Mouse (Mus musculus) midbrain, postnatal 0 days (tissue): ENCODE data around the gene Hivep3. TPM values are rescaled to one million over a fixed set of nuclear protein-coding genes. Genes with fewer than 3 reads are reported as not detected.

ENCODE experiments used
- ATAC-seq: fragments of 200-750 bp; cut with Nextera tagmentation; 2 replicates; pipeline ENCODE4 v1.8.0; 2017; ENCODE audit warnings: moderate number of reproducible peaks, mild to moderate bottlenecking, moderate TSS enrichment, moderate library complexity; ENCODE audit not compliant: low FRiP score
- DNase-seq: peaks from one replicate; pipeline ENCODE4 v3.0.0-alpha.2; 2015; ENCODE audit warnings: low spot score
- H3K27ac ChIP-seq: fragments of 300-500 bp; sonication (generic); 2 replicates; pipeline ENCODE4 v1.5.1; 2014; ENCODE audit warnings: low read depth, mild to moderate bottlenecking, low read length, mixed read lengths
- H3K27me3 ChIP-seq: fragments of 300-500 bp; sonication (generic); 2 replicates; pipeline ENCODE4 v1.6.1; 2014; ENCODE audit warnings: low read length, control low read depth, mixed read lengths; ENCODE audit not compliant: insufficient read depth
- H3K36me3 ChIP-seq: fragments of 300-500 bp; sonication (generic); 2 replicates; pipeline ENCODE4 v1.6.1; 2014; ENCODE audit warnings: low read length, control low read depth, mixed read lengths; ENCODE audit not compliant: insufficient read depth
- H3K4me1 ChIP-seq: fragments of 300-500 bp; sonication (generic); 2 replicates; pipeline ENCODE4 v1.6.1; 2014; ENCODE audit warnings: mild to moderate bottlenecking, control low read depth, antibody characterized with exemption, low read length, mixed read lengths; ENCODE audit not compliant: insufficient read depth
- H3K4me2 ChIP-seq: fragments of 300-500 bp; sonication (generic); 2 replicates; pipeline ENCODE4 v1.6.1; 2014; ENCODE audit warnings: low read depth, mild to moderate bottlenecking, low read length, mixed read lengths; ENCODE audit not compliant: poor library complexity, severe bottlenecking
- H3K4me3 ChIP-seq: fragments of 300-500 bp; sonication (generic); 2 replicates; pipeline ENCODE4 v1.5.1; 2014; ENCODE audit warnings: low read depth, mild to moderate bottlenecking, low read length, moderate library complexity
- H3K9ac ChIP-seq: fragments of 300-500 bp; sonication (generic); replicated peaks from 2 replicates; pipeline ENCODE4 v1.6.1; 2014; ENCODE audit warnings: mild to moderate bottlenecking, low read length, moderate library complexity, mixed read lengths; ENCODE audit not compliant: poor library complexity, severe bottlenecking
- H3K9me3 ChIP-seq: fragments of 300-500 bp; sonication (generic); 2 replicates; pipeline ENCODE4 v1.6.1; 2016; ENCODE audit warnings: low read length, control low read depth
- CTCF ChIP-seq: IDR thresholded peaks from 2 replicates; pipeline ENCODE4 v1.5.1; 2016; ENCODE audit warnings: antibody characterized with exemption, mild to moderate bottlenecking
- WGBS: fragments of 180-500 bp; shearing (Covaris S2); extraction: QIAGEN DNeasy Blood & Tissue Kit; methylation state at CpG from one replicate; pipeline ENCODE4 v1.1.7; 2014; 5-methylcytosine and 5-hydroxymethylcytosine counted together
- polyA plus RNA-seq: library from polyadenylated mRNA; unstranded; fragments of >200 nt; fragmentation: Nextera tagmentation; extraction: Ambion mirVana; gene quantifications from 2 replicates; pipeline ENCODE4 v1.2.1, GENCODE M21; 2015
- total RNA-seq: library from RNA; depleted of rRNA; stranded (reverse); fragments of >200 nt; gene quantifications from 2 replicates; pipeline ENCODE4 v1.2.3, GENCODE M21; 2014

The Hivep3 gene
- total and polyA plus RNA-seq, 2 experiments from 2014 or later, result 16.5 to 18.3 TPM

DNA sequence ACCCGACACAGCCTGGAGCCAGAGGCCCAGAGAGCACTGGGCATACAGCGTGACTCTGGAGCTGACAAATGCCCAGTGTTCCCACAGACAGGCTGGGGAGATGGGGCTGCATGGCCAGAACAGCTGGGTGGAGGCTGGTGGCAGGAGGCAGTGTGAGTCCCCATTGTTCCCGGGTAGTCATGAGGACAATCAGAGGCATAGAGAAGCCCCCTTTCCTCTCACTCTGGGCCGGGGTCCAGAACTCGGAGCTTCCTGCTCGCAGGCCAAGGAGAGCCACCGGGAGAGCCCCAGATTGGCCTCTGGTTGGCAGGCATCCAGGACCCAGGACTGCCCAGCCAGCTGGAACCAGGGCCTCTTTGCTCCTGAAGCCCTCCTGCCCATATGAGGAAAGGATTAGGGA is 204.3 kb downstream of the Hivep3 start:
- H3K4me3 ChIP-seq, result no peak overlapping the region
- H3K9ac ChIP-seq, result no peak overlapping the region
- DNase-seq (peak; percentile 91), ATAC-seq (peak; percentile 85)
- no peaks in the 10 kb centered on the region for H3K27me3 ChIP-seq
- no peak for TF ChIP-seq CTCF
- H3K36me3 ChIP-seq, result no peaks in the 10 kb centered on the region
- H3K27ac ChIP-seq, result no peak overlapping the region
- H3K9me3 ChIP-seq, result no peaks in the 10 kb centered on the region
- WGBS, result 36% methylated on average over 7 of the region's 7 CpGs
- H3K4me1 ChIP-seq, result peaks cover 8% of the 10 kb centered on the region
- no peak overlapping the region for H3K4me2 ChIP-seq

DNA sequence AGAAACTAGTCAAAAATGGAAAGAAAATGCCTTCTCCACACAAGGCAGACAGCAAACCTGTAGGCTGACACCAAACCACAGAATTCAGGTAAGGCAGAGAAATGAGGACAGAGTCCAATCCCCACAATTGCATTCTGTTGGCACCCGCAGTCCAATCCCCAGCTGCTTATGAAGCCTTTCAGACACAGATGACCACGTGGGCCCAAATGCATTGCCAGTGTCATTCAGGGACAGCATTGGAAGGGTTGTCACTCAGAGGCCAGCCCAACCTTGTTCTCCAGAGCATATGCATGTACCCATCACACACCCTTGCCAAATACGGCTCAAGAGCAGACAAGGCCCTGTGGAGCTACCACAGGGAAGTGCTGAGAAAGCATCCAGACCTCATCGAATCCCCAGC is 204.9 kb downstream of the Hivep3 start:
- no peak for TF ChIP-seq CTCF
- H3K27ac ChIP-seq, result no peak overlapping the region
- H3K27me3 ChIP-seq, result no peaks in the 10 kb centered on the region

DNA sequence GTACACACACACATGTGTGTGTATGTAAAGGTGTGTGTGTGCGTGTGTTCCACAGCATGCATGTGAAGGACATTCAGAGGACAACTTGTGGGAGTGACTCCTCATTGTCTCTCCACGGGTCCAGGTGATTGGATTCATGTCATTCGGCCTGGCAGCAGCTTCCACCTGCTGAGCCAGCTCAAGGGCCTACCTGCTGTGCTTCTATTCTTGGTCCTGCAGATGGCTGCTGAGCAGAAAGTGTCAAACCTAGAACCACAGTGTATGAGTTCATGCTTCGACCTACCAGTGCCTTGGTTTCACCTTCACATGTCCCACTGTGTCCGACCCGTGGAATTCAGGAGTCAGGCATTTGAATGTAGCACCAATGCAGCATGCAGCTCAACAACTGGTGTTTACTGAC is 206.2 kb downstream of the Hivep3 start:
- Histone ChIP-seq H3K27ac (no peak overlapping the region), H3K4me3 (no peak overlapping the region), H3K9me3 (no peaks in the 10 kb centered on the region), H3K27me3 (no peaks in the 10 kb centered on the region), H3K36me3 (no peaks in the 10 kb centered on the region), H3K9ac (no peak overlapping the region), H3K4me1 (peaks cover 3% of the 10 kb centered on the region; the same call in 1 of the 2 replicates), H3K4me2 (no peak overlapping the region)
- TF ChIP-seq CTCF, result no peak
- 78% methylated on average over 6 of the region's 6 CpGs for WGBS
- DNase-seq (no peak), ATAC-seq (no peak)

More for the DNA sequence above, 204.9 kb downstream of the Hivep3 start:
- Histone ChIP-seq H3K4me3 (no peak overlapping the region), H3K9ac (no peak overlapping the region), H3K4me2 (no peak overlapping the region), H3K36me3 (no peaks in the 10 kb centered on the region), H3K4me1 (peaks cover 3% of the 10 kb centered on the region; the same call in 1 of the 2 replicates), H3K9me3 (no peaks in the 10 kb centered on the region)
- WGBS, result 73% methylated on average over 4 of the region's 4 CpGs
- DNase-seq, result peak; percentile 35
- ATAC-seq, result no peak

DNA sequence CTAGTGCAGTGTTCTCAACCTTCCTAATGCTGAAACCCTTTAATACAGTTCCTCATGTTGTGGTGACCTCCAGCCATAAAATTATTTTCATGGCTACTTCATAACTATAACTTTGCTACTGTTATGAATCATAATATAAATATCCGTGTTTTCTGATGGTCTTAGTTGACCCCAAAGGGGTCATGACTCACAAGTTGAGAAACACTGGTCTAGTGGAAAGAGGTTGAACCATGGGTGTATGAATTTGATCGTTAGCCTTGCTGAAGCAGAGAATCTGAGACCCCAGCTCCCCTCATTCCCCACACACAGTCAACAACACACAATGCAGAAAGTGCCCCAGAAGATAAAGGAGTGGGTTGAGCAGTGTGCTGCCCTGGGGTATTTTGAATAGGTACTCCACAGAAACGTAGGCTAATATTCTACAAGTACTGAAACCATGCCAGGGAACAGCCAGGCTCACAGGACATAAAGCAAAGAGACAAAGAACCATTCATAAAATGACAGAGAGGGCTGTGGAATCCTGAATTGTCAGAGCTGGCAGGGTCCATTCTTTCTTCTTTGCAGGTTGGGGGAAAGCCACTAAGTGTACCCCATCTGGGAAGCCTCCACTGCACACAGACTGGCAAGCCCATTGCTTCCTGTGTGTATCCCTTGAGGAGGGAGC is 212.8 kb downstream of the Hivep3 start:
- WGBS, result 48% methylated on average over 3 of the region's 3 CpGs
- no peak overlapping the region for H3K4me2 ChIP-seq

DNA sequence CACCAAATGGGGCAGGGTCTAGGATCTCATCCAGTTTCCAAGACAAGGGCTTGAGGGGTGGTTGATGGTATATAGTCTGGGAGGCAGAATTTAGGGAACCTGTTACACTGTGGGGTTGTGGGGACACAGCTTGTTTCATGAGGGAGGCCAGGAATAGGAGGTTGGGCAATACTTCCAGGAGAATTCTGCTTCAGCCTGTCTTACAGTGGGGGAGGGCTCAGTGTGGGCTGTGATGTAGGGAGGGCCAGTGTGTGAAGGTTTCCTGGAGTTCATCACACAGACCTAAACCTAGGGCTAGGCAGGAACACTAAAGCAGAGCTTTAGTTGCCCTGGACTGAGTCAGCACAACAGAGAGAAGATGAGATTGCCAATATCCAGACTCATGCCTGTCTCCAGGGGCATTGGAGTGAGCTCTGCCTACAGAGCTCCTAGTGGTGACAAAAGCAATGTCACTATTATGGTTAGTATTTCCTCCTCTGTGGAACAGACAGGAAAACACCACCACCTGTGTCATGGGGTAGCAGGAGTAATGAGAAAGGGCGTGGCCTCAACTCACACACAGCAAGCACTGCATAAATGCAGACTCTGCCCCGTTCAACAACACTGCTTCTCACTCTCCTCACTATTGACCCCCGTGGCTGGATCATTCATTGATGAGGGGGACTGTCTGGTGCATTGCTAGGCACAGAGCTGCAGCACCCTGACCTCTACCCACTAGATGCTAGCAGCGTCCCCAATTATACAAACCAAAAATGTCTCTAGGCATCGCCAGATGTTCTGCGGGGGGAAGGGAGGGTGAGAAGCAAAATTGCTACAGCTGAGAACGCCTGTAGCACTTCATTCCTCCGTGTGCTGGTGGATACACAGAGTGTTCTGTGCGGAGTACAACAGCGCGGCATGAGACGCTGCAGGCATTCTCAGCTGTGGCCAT is 213.9 kb downstream of the Hivep3 start:
- Histone ChIP-seq H3K4me1 (peaks cover 6% of the 10 kb centered on the region; the same call in 1 of the 2 replicates), H3K27me3 (no peaks in the 10 kb centered on the region), H3K36me3 (no peaks in the 10 kb centered on the region), H3K9me3 (no peaks in the 10 kb centered on the region), H3K9ac (no peak overlapping the region), H3K27ac (no peak overlapping the region), H3K4me2 (no peak overlapping the region), H3K4me3 (no peak overlapping the region)
- peak; percentile 48 for TF ChIP-seq CTCF
- WGBS, result 70% methylated on average over 12 of the region's 12 CpGs
- 0 out of 2 replicates have a peak, but pooled peaks have one; percentile 20 for ATAC-seq
- DNase-seq, result no peak

More for the DNA sequence above, 212.8 kb downstream of the Hivep3 start:
- no peak overlapping the region for H3K27ac ChIP-seq
- DNase-seq (no peak), ATAC-seq (no peak)
- no peaks in the 10 kb centered on the region for H3K9me3 ChIP-seq
- H3K27me3 ChIP-seq, result no peaks in the 10 kb centered on the region
- no peak for TF ChIP-seq CTCF
- H3K4me3 ChIP-seq, result no peak overlapping the region
- H3K4me1 ChIP-seq, result peaks cover 6% of the 10 kb centered on the region; the same call in 1 of the 2 replicates
- H3K36me3 ChIP-seq, result no peaks in the 10 kb centered on the region
- H3K9ac ChIP-seq, result no peak overlapping the region

DNA sequence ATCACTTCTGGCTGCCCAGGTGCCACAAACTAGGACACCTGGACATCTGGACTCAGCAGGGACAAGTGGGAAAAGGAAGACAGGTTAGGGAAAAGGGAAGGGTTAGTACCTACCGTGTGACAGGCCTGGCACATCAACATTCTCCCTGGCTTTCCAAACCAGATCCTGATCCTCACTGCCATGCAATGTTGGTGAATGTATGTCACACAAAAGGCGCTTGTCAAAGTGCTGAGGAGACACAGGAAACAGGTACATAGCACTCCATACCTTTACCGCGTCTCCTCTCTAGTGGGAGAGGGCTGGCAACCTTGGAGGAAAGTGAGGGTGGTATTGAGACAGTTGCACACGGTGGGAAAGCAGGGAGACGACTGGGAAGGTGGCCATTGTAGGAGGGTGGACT is 214.8 kb downstream of the Hivep3 start:
- Histone ChIP-seq H3K9me3 (no peaks in the 10 kb centered on the region), H3K27ac (no peak overlapping the region), H3K4me3 (no peak overlapping the region), H3K4me1 (peaks cover 6% of the 10 kb centered on the region; the same call in 1 of the 2 replicates), H3K27me3 (no peaks in the 10 kb centered on the region), H3K9ac (no peak overlapping the region), H3K4me2 (no peak overlapping the region), H3K36me3 (no peaks in the 10 kb centered on the region)
- TF ChIP-seq CTCF, result no peak
- DNase-seq (no peak), ATAC-seq (no peak)
- WGBS, result 83% methylated on average over 6 of the region's 6 CpGs
